8 mouse cellular contexts compared by ENCODE assay signal in genomic region chr14:99046782-99047181, GRCm38 (mm10). TPM values are rescaled to one million over a fixed set of nuclear protein-coding genes. Genes with fewer than 3 reads are reported as not detected.
DNase-seq lines count a peak whose midpoint lies in the region; ATAC-seq and TF ChIP-seq lines count a peak whose summit lies in the region.

No protein-coding gene starts in this region.

- peak overlapping the region; percentile 96 for H3K9ac ChIP-seq in kidney, embryonic 16.5 days (replicated peaks; ENCODE audit: low read length)
- peak overlapping the region; percentile 67 for H3K9ac ChIP-seq in liver, embryonic 15.5 days
- peak overlapping the region; percentile 91 for H3K9ac ChIP-seq in stomach, postnatal 0 days (ENCODE audit: low read length)

- H3K36me3 ChIP-seq in kidney, embryonic 16.5 days (ENCODE audit: insufficient read depth, low read length), result peaks cover 16% of the 10 kb centered on the region; the same call in 1 of the 2 replicates
- H3K36me3 ChIP-seq in liver, embryonic 15.5 days (replicated peaks), result peaks cover 25% of the 10 kb centered on the region
- H3K36me3 ChIP-seq in stomach, postnatal 0 days (ENCODE audit: control insufficient read depth, insufficient read depth, low read length), result no peaks in the 10 kb centered on the region

- peak overlapping the region; percentile 79 for H3K4me3 ChIP-seq in kidney, embryonic 16.5 days (ENCODE audit: low read length)
- peak overlapping the region; percentile 87 for H3K4me3 ChIP-seq in bone marrow, adult 2 months (replicated peaks; ENCODE audit: control insufficient read depth, low read depth, low read length)
- peak overlapping the region; percentile 73 for H3K4me3 ChIP-seq in liver, embryonic 15.5 days (replicated peaks)
- H3K4me3 ChIP-seq in stomach, postnatal 0 days (ENCODE audit: low read depth, low read length), result peak overlapping the region; percentile 95

- no peak for DNase-seq in kidney, adult 18-20 months
- DNase-seq in stomach, postnatal 0 days (ENCODE audit: low spot score), result peak; percentile 23
- no peak for DNase-seq in left cerebral cortex, postnatal 10 days (ENCODE audit: extremely low spot score in 1 of 2, low spot score in 2 of 2)
- DNase-seq in left cerebral cortex, postnatal 4 days, result no peak

- no peak for TF ChIP-seq POLR2A in bone marrow, adult 2 months (IDR thresholded peaks at IDR 0.05; ENCODE audit: borderline replicate concordance, control insufficient read depth, low read depth, low read length)

- TF ChIP-seq CTCF in bone marrow, adult 2 months (IDR thresholded peaks at IDR 0.05; ENCODE audit: control insufficient read depth, insufficient read depth, low read length), result no peak
- no peak for TF ChIP-seq CTCF in stomach, postnatal 0 days (IDR thresholded peaks at IDR 0.05; ENCODE audit: low read depth)

- ATAC-seq in kidney, embryonic 16.5 days (ENCODE audit: low FRiP score, low TSS enrichment), result peak; percentile 25; the same call in 1 of the 2 replicates
- ATAC-seq in granulocyte monocyte progenitor cell, adult 5-6 weeks (replicated peaks; ENCODE audit: poor library complexity, severe bottlenecking), result peak; percentile 30
- no peak for ATAC-seq in liver, embryonic 15.5 days (ENCODE audit: insufficient read depth)
- peak; percentile 1; the same call in 1 of the 2 replicates for ATAC-seq in stomach, postnatal 0 days (ENCODE audit: low FRiP score, low TSS enrichment)

- intact Hi-C loops in left cerebral cortex, postnatal 10 days (cut with DNase I), result no loop called here
- intact Hi-C loops in left cerebral cortex, postnatal 4 days (cut with DNase I), result no loop called here

- peak overlapping the region; percentile 94 for H3K27ac ChIP-seq in kidney, embryonic 16.5 days (ENCODE audit: low read length)
- H3K27ac ChIP-seq in bone marrow, adult 2 months (ENCODE audit: control insufficient read depth, insufficient read depth, low read depth, low read length, poor library complexity), result peak overlapping the region; percentile 55
- H3K27ac ChIP-seq in liver, embryonic 15.5 days (replicated peaks), result peak overlapping the region; percentile 94
- peak overlapping the region; percentile 94 for H3K27ac ChIP-seq in stomach, postnatal 0 days (replicated peaks)

- under 1% methylated on average over 15 of the region's 15 CpGs for WGBS in kidney, embryonic 16.5 days
- under 1% methylated on average over 15 of the region's 15 CpGs for WGBS in bone marrow, adult 2 months
- WGBS in liver, embryonic 15.5 days (ENCODE audit: insufficient replicate concordance), result under 1% methylated on average over 15 of the region's 15 CpGs
- WGBS in stomach, postnatal 0 days, result under 1% methylated on average over 15 of the region's 15 CpGs

- no peak for TF ChIP-seq EP300 in stomach, postnatal 0 days (optimal IDR thresholded peaks at IDR 0.05)

- H3K4me1 ChIP-seq in kidney, embryonic 16.5 days (ENCODE audit: insufficient read depth, low read length), result peaks cover 35% of the 10 kb centered on the region
- peaks cover 2% of the 10 kb centered on the region for H3K4me1 ChIP-seq in bone marrow, adult 2 months (ENCODE audit: control insufficient read depth, insufficient read depth, low read length)
- H3K4me1 ChIP-seq in liver, embryonic 15.5 days (replicated peaks), result peaks cover 37% of the 10 kb centered on the region
- H3K4me1 ChIP-seq in stomach, postnatal 0 days (replicated peaks; ENCODE audit: control insufficient read depth, insufficient read depth), result peaks cover 4% of the 10 kb centered on the region; the same call in 1 of the 2 replicates

- H3K9me3 ChIP-seq in kidney, embryonic 16.5 days (ENCODE audit: low read length), result no peaks in the 10 kb centered on the region
- H3K9me3 ChIP-seq in liver, embryonic 15.5 days (replicated peaks), result no peaks in the 10 kb centered on the region
- H3K9me3 ChIP-seq in stomach, postnatal 0 days (ENCODE audit: control insufficient read depth, low read length), result no peaks in the 10 kb centered on the region

- H3K27me3 ChIP-seq in kidney, embryonic 16.5 days (ENCODE audit: insufficient read depth, low read length), result no peaks in the 10 kb centered on the region
- no peaks in the 10 kb centered on the region for H3K27me3 ChIP-seq in liver, embryonic 15.5 days
- no peaks in the 10 kb centered on the region for H3K27me3 ChIP-seq in stomach, postnatal 0 days (ENCODE audit: control insufficient read depth, insufficient read depth, low read length)

- H3K4me2 ChIP-seq in kidney, embryonic 16.5 days (replicated peaks; ENCODE audit: low read depth, low read length), result peak overlapping the region; percentile 65
- peak overlapping the region; percentile 82 for H3K4me2 ChIP-seq in liver, embryonic 15.5 days
- peak overlapping the region; percentile 83 for H3K4me2 ChIP-seq in stomach, postnatal 0 days (replicated peaks; ENCODE audit: low read depth)

RNA-seq across cellular contexts. Expression of gene Bora, which starts 0.8 kb away (rescaled TPM):
- polyA plus RNA-seq in kidney, embryonic 16.5 days (2015; fragmentation: Nextera tagmentation; extraction: Ambion mirVana), result 66.0 and 83.6 TPM in 2 replicates
- 22.7 and 22.8 TPM in 2 replicates for polyA plus RNA-seq in bone marrow, adult 2 months (2011; ENCODE audit: insufficient read depth, insufficient read length, low replicate concordance, missing spikeins)
- 36.4 and 36.6 TPM in 2 replicates for total RNA-seq in granulocyte monocyte progenitor cell, adult 5-6 weeks (2014; fragmentation: Nextera tagmentation)
- 58.9 and 63.3 TPM in 2 replicates for total RNA-seq in granulocyte monocyte progenitor cell, adult 5-6 weeks (2017)
- 24.8 and 25.3 TPM in 2 replicates for polyA plus RNA-seq in liver, embryonic 15.5 days (2015; fragmentation: Nextera tagmentation; extraction: Ambion mirVana)
- polyA plus RNA-seq in stomach, postnatal 0 days (2015; fragmentation: Nextera tagmentation; extraction: Ambion mirVana), result 12.4 and 13.8 TPM in 2 replicates
- total RNA-seq in left cerebral cortex, postnatal 10 days (2021), result 1 to 10 TPM; 3.2 to 3.9 TPM
- total RNA-seq in left cerebral cortex, postnatal 4 days (2021), result 1 to 10 TPM; 4.4 to 5.2 TPM

RNA-seq across cellular contexts. Expression of gene Mzt1, which starts 0.8 kb away (rescaled TPM):
- polyA plus RNA-seq in kidney, embryonic 16.5 days (2015; fragmentation: Nextera tagmentation; extraction: Ambion mirVana), result 64.9 and 73.1 TPM in 2 replicates
- 14.1 and 24.7 TPM in 2 replicates for polyA plus RNA-seq in bone marrow, adult 2 months (2011; ENCODE audit: insufficient read depth, insufficient read length, low replicate concordance, missing spikeins)
- total RNA-seq in granulocyte monocyte progenitor cell, adult 5-6 weeks (2014; fragmentation: Nextera tagmentation), result 57.8 and 68.1 TPM in 2 replicates
- total RNA-seq in granulocyte monocyte progenitor cell, adult 5-6 weeks (2017), result 26.4 and 38.4 TPM in 2 replicates
- polyA plus RNA-seq in liver, embryonic 15.5 days (2015; fragmentation: Nextera tagmentation; extraction: Ambion mirVana), result 46.6 and 51.6 TPM in 2 replicates
- polyA plus RNA-seq in stomach, postnatal 0 days (2015; fragmentation: Nextera tagmentation; extraction: Ambion mirVana), result 52.8 and 55.8 TPM in 2 replicates
- total RNA-seq in left cerebral cortex, postnatal 10 days (2021), result 10 to 100 TPM; 43.0 to 43.1 TPM
- total RNA-seq in left cerebral cortex, postnatal 4 days (2021), result 10 to 100 TPM; 44.0 to 44.8 TPM

RNA-seq across cellular contexts. Expression of gene Pibf1, which starts 52.4 kb away (rescaled TPM):
- 18.4 and 20.3 TPM in 2 replicates for polyA plus RNA-seq in kidney, embryonic 16.5 days (2015; fragmentation: Nextera tagmentation; extraction: Ambion mirVana)
- polyA plus RNA-seq in bone marrow, adult 2 months (2011; ENCODE audit: insufficient read depth, insufficient read length, low replicate concordance, missing spikeins), result 2.2 and 5.9 TPM in 2 replicates
- 15.2 and 28.1 TPM in 2 replicates for total RNA-seq in granulocyte monocyte progenitor cell, adult 5-6 weeks (2014; fragmentation: Nextera tagmentation)
- total RNA-seq in granulocyte monocyte progenitor cell, adult 5-6 weeks (2017), result 31.3 and 41.3 TPM in 2 replicates
- polyA plus RNA-seq in liver, embryonic 15.5 days (2015; fragmentation: Nextera tagmentation; extraction: Ambion mirVana), result 5.2 and 5.3 TPM in 2 replicates
- polyA plus RNA-seq in stomach, postnatal 0 days (2015; fragmentation: Nextera tagmentation; extraction: Ambion mirVana), result 6.1 and 7.6 TPM in 2 replicates
- 10 to 100 TPM; 11.8 to 13.3 TPM for total RNA-seq in left cerebral cortex, postnatal 10 days (2021)
- 10 to 100 TPM; 14.6 to 15.0 TPM for total RNA-seq in left cerebral cortex, postnatal 4 days (2021)

RNA-seq across cellular contexts. Expression of gene Rpl36a-ps1, which starts 52.7 kb away (rescaled TPM):
- 0.82 and 2.1 TPM in 2 replicates for polyA plus RNA-seq in kidney, embryonic 16.5 days (2015; fragmentation: Nextera tagmentation; extraction: Ambion mirVana)
- polyA plus RNA-seq in bone marrow, adult 2 months (2011; ENCODE audit: insufficient read depth, insufficient read length, low replicate concordance, missing spikeins), result 19.3 TPM in 1 of 2 replicates, not detected in the other
- total RNA-seq in granulocyte monocyte progenitor cell, adult 5-6 weeks (2014; fragmentation: Nextera tagmentation), result 34.7 and 59.2 TPM in 2 replicates
- 14.6 and 20.7 TPM in 2 replicates for total RNA-seq in granulocyte monocyte progenitor cell, adult 5-6 weeks (2017)
- 0.67 and 0.69 TPM in 2 replicates for polyA plus RNA-seq in liver, embryonic 15.5 days (2015; fragmentation: Nextera tagmentation; extraction: Ambion mirVana)
- 3.2 and 3.6 TPM in 2 replicates for polyA plus RNA-seq in stomach, postnatal 0 days (2015; fragmentation: Nextera tagmentation; extraction: Ambion mirVana)
- total RNA-seq in left cerebral cortex, postnatal 10 days (2021), result 1 to 10 TPM in 1 of 2 experiments, under 1 TPM in 1; 0.99 to 2.2 TPM
- 1 to 10 TPM in 1 of 2 experiments, not detected in 1; 2.5 TPM for total RNA-seq in left cerebral cortex, postnatal 4 days (2021)

RNA-seq across cellular contexts. Expression of gene Dis3, which starts 52.8 kb away (rescaled TPM):
- polyA plus RNA-seq in kidney, embryonic 16.5 days (2015; fragmentation: Nextera tagmentation; extraction: Ambion mirVana), result 28.4 and 31.1 TPM in 2 replicates
- 9.0 and 21.4 TPM in 2 replicates for polyA plus RNA-seq in bone marrow, adult 2 months (2011; ENCODE audit: insufficient read depth, insufficient read length, low replicate concordance, missing spikeins)
- total RNA-seq in granulocyte monocyte progenitor cell, adult 5-6 weeks (2014; fragmentation: Nextera tagmentation), result 33.9 and 35.4 TPM in 2 replicates
- 61.3 and 66.4 TPM in 2 replicates for total RNA-seq in granulocyte monocyte progenitor cell, adult 5-6 weeks (2017)
- polyA plus RNA-seq in liver, embryonic 15.5 days (2015; fragmentation: Nextera tagmentation; extraction: Ambion mirVana), result 11.4 and 12.5 TPM in 2 replicates
- polyA plus RNA-seq in stomach, postnatal 0 days (2015; fragmentation: Nextera tagmentation; extraction: Ambion mirVana), result 11.1 and 12.0 TPM in 2 replicates
- total RNA-seq in left cerebral cortex, postnatal 10 days (2021), result 10 to 100 TPM; 21.1 to 27.0 TPM
- 10 to 100 TPM; 38.7 to 39.7 TPM for total RNA-seq in left cerebral cortex, postnatal 4 days (2021)
